Mouse (Mus musculus) lung, postnatal 14 days (tissue): ENCODE data around the gene Pts.
A peak's percentile ranks its signal among the peaks of the same experiment; 100 is the strongest.

Source experiments
- DNase-seq: peaks from one replicate; pipeline ENCODE4 v3.0.0; 2021

Gene Pts

GRCm38 (mm10) chr9:50528293-50528892 lies at the start of gene Pts:
Gene Pts (minus strand): TSS chr9:50528724.
- DNase-seq = peak; percentile 99

- no peak for DNase-seq
Observed at GRCm38 (mm10) chr9:50569599-50570525, 41.3 kb upstream of the Pts start.

- no peak for DNase-seq
Observed at GRCm38 (mm10) chr9:50567881-50568280, 39.4 kb upstream of the Pts start.

DNA sequence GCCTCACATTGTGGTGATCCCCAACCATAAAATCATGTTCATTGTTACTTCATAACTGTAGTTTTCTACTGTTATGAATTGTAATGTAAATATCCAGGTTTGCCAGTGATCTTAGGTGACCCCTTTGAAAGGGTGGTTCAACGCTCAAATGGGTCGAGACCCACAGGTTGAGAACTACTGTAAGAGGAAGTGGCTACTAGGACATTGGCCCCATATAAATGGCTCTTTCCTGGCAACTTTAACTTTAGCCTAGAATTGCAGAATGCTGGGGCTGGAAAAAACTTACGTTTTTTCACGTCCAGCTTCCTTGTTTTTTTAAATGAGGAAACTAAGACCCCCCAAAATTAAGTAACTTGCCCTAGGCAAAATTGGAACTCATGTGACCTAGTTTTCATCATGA lies 38.8 kb upstream of the Pts start:
- DNase-seq = no peak

- no peak for DNase-seq
Observed at GRCm38 (mm10) chr9:50565940-50566339, 37.4 kb upstream of the Pts start.

DNA sequence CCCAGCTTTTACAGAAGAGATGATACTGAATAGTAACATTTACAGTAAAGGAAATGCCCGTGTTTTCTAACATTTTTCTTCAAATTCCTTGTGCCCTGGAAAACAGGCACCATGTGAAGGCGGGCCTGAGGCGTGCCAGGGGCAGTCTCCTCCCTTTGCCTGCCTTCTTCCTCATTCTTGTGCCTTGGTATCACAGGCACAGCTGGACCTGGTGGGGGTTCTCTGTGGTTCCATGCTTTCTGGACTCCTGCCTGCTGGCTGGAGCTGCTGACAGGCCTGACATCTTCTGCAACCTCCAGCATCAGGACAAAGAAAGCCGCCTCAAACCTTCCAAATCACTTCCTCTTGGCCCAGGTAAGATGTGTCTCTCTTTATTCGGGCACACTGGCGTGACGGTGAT lies 36.6 kb upstream of the Pts start:
- no peak for DNase-seq

DNA sequence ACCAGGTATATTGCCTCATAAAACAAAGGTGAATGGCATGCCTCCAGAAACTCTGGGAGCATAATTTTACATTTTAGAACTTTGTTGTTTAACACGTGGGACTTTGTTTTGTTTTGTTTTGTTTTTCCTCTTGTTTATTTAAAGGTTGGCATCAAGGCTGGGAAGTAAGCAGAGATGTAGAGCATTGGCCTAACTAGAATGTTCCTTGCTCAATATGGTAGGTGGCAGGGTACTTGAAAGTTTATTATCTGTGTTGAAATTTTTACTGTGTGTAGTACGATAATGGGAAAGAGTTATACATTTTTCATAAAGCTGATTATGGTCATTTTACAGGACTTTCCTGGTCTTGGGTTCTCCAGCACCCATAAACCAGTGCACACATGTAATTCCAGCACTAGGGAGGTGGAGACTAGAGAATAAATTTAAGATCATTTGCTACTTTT lies 33.4 kb upstream of the Pts start:
- DNase-seq = no peak

DNA sequence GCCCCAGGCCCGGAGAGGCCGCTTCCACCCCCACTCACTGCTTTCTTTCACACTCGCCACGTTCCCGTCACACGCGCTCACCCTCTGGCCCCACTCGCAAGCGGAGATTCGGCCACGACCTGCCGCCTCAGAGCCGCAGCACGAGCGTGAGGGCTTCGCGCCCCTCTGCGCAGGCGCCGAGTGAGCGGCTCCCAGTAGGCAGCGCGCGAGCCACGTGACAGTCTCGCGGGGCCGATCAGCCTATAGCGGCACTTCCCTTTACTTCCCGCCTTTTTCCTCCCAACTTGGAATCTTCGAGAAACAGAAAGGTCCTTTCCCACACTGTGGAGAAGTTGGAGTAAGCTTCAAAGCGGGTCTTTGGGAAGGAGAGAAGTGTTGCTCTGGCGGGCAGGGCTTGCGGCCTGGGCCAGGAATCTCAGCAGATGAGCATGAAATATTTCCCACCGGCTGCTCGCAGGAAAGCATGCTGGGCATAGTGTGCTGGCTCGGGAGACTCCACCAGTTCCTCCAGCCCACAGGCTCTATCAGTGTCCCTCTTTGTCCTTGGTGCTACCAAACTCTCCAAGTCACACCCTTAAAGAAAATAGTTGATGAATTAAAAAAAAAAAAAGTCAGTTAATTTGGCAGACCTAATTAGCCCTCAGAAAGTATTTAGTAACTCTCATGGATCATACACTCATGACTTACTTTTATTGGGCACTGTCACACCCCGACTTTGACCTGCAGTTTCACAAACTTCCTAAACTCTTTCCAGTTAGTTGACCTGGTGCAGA lies 32.8 kb upstream of the Pts start, which contains the start of gene Tex12:
Gene Tex12 (minus strand): TSS at position 181 of the 773 bp plus-strand sequence.
- no peak for DNase-seq

GRCm38 (mm10) chr9:50555094-50555446 lies 26.5 kb upstream of the Pts start, which contains the start of gene Bco2:
Gene Bco2 (minus strand): TSS chr9:50555181.
- DNase-seq = no peak

DNA sequence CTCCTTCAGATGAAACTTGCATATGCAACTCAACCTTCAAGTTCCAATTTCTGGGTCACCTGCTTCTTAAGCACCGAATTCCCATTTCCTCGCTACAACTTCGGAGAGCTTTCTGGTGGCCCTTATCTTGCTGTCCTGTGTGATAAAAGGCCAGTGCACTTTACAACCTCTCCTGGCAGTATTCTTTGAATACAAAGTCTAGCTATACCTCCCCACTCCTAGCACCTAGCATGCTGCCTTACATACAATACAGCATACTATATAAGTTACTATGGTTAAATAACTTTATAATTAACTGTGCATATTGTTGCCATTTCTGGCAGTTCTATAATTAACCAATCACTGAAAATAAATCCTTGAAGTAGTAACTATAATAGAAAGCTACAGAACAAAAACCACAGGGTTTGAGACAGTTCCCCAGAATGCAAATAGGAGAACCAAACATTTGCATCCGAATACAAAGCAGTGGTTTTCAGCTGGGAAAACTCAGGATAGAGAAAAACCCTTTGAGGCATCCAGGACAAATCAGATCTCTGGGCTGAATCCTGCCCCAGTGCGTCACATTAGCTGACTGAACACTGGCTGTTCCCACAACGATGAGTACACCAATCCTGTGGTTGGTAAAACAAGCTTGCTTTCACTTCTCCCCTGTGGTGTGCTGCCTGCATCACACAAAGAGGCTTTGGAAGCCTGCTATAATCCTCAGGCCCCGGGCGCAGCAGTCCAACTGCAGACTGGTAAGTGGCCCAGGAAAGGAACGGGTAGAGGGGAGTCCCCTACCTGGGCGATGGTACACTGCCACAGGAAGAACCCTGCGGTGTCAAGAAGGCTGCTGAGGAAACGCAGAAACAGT lies 25.9 kb upstream of the Pts start, which contains the start of gene Il18:
Gene Il18 (plus strand): TSS at position 587 of the 853 bp plus-strand sequence.
- DNase-seq = peak; percentile 19

DNA sequence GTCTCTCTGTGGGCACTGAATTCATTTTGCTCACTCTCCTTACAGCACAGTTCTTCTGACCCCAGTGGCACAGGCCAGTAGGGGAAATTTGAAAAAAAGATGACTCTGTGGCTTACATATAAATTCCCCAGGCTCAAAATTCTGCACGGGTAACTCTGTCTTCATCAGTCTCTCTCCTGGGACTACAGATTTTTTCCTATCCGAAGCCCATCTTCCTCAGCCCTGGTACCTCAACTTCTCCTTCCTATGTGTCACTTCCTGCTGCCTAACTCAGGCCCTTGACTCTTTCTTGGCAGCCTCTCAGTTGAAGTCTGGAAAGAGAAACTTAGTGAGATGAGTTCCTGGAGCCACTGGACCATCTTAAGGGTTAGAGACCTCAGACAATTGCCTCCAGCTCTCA lies 25.0 kb upstream of the Pts start:
- no peak for DNase-seq

GRCm38 (mm10) chr9:50552206-50552605 lies 23.7 kb upstream of the Pts start:
- no peak for DNase-seq

GRCm38 (mm10) chr9:50548936-50549335 lies 20.4 kb upstream of the Pts start:
- DNase-seq = no peak

DNA sequence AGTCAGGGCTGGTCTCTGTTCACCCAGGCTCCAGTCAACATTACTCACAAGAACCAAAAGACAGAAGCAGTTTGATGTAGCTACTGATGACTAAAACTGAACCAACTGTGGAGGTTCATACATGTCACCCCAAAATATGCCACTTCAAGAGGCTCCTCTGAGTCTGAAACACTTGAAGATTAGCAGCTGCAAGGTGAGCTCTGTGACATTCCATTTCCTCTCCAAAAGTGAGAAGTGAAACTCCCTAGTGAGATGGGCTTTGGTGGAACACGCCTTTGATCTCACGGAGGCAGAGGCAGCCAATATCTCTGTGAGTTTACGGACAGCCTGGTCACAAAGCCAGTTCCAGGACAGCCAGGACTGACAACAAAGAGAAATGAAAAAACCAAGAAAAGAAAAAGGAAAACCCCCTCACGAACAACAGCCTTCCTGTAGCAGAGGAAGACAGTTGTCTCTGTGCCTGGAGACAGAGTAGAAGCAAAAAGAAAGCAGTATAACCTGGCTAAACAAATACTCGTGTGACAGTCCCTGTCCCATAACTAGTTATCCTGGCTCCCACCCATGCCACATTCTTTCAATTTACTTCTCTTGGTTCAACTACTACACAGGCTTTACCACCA lies 19.4 kb upstream of the Pts start:
- no peak for DNase-seq

DNA sequence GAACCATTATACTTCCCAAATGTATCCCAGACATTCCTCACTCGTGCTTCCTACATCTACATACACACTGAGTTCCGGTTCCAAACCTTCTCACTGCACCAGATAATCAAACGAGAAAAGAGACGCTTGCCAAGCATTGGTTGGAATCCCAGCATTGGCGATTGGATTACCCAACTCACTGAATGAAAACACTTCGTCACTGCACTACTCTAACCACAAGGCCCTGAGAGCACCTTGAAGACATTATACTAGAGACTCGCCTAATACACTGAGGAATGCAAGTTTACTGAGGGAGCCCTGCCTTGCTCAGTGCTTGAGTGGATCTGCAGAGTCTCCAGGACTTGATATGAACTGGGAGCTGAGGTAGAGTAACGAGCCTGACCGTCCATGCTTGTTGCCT lies 13.9 kb upstream of the Pts start:
- no peak for DNase-seq

DNA sequence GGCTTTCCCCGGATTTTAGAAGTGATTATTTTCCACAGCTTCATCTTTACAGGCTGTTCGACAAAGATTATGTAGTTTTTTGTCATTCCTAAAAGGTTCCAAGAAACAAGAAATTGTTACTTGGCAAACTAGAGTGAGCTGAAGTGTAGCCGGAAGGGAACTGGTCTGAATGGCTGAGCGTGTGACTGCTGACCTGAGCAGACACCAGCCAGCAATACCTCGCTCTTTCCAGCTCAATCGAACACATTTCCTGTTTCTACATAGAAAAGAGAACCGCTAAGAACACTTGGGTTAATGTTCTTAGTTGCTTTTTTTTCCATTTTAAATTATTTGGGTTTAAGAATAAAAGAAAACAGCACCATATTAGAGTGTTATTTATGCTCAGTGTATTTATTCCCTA lies 11.6 kb upstream of the Pts start:
- no peak for DNase-seq

DNA sequence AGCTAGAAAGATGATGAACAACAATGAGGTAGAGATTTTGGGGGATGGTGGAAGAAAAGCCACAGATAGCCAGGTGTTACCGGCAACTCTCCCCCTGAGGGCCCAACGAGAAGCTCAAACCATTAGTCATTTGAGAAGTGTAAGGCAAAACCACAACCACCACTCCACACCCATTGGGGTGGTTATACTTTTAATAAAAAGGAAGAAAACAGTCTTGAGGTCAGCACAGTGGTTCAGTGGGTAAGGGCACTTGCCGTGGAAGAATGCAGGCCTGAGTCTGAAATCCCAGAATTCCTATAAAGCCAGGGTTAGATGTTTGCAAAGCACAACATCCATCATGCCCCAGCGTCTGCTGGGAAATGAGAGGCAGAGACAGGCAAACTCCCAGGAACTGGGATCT lies 8.8 kb upstream of the Pts start:
- DNase-seq = no peak

GRCm38 (mm10) chr9:50536603-50537135 lies 8.1 kb upstream of the Pts start:
- no peak for DNase-seq

GRCm38 (mm10) chr9:50535930-50536329 lies 7.4 kb upstream of the Pts start:
- peak; percentile 17 for DNase-seq

DNA sequence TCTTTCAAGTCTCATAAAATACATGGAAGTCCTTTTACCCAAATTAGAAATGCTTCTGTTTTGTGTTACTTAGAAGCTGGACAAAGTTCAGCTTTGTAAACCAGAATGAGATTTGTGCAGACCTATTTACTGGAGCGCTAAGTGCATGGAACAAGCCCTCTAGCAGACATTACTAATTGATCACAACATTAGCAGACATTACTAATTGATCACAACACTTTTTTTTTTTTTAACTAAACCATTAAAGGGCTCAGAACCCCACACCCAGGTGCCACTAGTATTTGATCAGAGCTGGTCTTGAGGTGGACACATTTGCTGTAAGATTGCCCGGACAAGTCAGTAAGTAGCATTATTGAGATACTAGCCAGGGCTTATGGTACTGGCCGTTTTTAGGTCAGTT lies 5.3 kb upstream of the Pts start:
- DNase-seq = no peak

GRCm38 (mm10) chr9:50533328-50533727 lies 4.8 kb upstream of the Pts start:
- no peak for DNase-seq

- DNase-seq = peak; percentile 37
Observed at GRCm38 (mm10) chr9:50530890-50531289, 2.4 kb upstream of the Pts start.
